ENCODE assay signal across 8 mouse cellular contexts in the genomic region with DNA sequence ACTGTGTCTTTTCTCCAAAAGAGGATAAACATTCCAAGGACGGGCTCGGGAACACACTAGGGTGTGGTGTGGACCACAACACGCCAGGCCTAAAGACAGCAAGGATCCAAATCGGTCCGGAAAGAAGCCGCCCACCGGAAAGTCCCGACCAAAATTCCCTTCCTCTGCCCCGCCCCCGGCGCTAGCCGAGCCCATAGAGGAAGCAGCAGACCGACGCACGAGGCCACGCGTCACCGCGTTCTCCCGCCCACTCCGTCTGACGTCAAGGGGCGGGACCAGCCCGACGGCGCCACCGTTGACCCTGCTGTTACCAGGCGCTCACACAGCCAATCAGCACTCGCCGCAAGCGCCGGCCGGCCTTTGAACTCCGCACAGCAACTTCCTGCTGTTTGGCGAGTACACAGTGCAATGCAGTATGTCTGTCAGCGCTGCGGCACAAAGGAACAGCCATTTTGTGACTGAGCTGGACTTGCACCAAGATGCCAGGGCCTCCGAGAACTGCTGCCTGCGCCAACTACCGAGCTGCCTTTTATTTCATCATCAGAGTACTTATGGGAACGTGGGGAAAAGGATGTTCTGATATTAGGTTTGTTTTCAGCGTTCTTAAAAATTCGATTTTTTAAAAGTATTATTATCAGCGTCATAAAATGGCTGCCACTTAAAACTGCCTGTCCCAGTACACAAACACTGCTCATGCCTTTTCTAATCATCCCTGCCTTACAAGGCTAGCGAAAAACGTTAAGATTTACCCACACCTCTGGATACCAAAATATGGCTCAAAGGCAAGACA. TPM values are rescaled to one million over a fixed set of nuclear protein-coding genes. Genes with fewer than 3 reads are reported as not detected.
A peak's percentile ranks its signal among the peaks of the same experiment; 100 is the strongest.
DNase-seq lines count a peak whose midpoint lies in the region; ATAC-seq and TF ChIP-seq lines count a peak whose summit lies in the region.

No protein-coding gene starts in this region.

- under 1% methylated on average over 46 of the region's 46 CpGs for WGBS in bone marrow, adult 2 months
- under 1% methylated on average over 46 of the region's 46 CpGs for WGBS in embryonic facial prominence, embryonic 15.5 days
- under 1% methylated on average over 46 of the region's 46 CpGs for WGBS in kidney, embryonic 14.5 days
- WGBS in limb, embryonic 15.5 days = under 1% methylated on average over 46 of the region's 46 CpGs

- DNase-seq in 416B (ENCODE audit: low read depth) = peak; percentile 99
- peak; percentile 100 for DNase-seq in heart, adult 8-10 months (ENCODE audit: low spot score)
- peak; percentile 100 for DNase-seq in monocyte, adult 2 months (ENCODE audit: low read depth in 1 of 2, low spot score in 2 of 2)
- peak; percentile 100 for DNase-seq in spleen, postnatal 36 days (ENCODE audit: low spot score in 2 of 2)

- peak overlapping the region; percentile 97 for H3K27ac ChIP-seq in bone marrow, adult 2 months (ENCODE audit: control insufficient read depth, insufficient read depth, low read depth, low read length, poor library complexity)
- H3K27ac ChIP-seq in embryonic facial prominence, embryonic 15.5 days (replicated peaks) = peak overlapping the region; percentile 95
- H3K27ac ChIP-seq in kidney, embryonic 14.5 days (ENCODE audit: low read depth, low read length) = peak overlapping the region; percentile 97
- peak overlapping the region; percentile 90 for H3K27ac ChIP-seq in limb, embryonic 15.5 days

- peak overlapping the region; percentile 56 for H3K4me2 ChIP-seq in embryonic facial prominence, embryonic 15.5 days (replicated peaks)
- peak overlapping the region; percentile 67 for H3K4me2 ChIP-seq in kidney, embryonic 14.5 days (replicated peaks; ENCODE audit: low read depth, low read length)
- peak overlapping the region; percentile 49 for H3K4me2 ChIP-seq in limb, embryonic 15.5 days

- H3K9ac ChIP-seq in embryonic facial prominence, embryonic 15.5 days = peak overlapping the region; percentile 51
- H3K9ac ChIP-seq in kidney, embryonic 14.5 days (ENCODE audit: low read depth, low read length) = peak overlapping the region; percentile 78
- peak overlapping the region; percentile 31 for H3K9ac ChIP-seq in limb, embryonic 15.5 days

- 0 out of 2 replicates have a peak, but pooled peaks cover 3% of the 10 kb centered on the region for H3K36me3 ChIP-seq in embryonic facial prominence, embryonic 15.5 days
- H3K36me3 ChIP-seq in kidney, embryonic 14.5 days (ENCODE audit: control insufficient read depth, insufficient read depth, low read length) = peaks cover 14% of the 10 kb centered on the region; the same call in 1 of the 2 replicates
- 0 out of 2 replicates have a peak, but pooled peaks cover 2% of the 10 kb centered on the region for H3K36me3 ChIP-seq in limb, embryonic 15.5 days

- peak; percentile 98 for ATAC-seq in embryonic facial prominence, embryonic 15.5 days (ENCODE audit: insufficient number of reproducible peaks, low FRiP score, low TSS enrichment, low read depth)
- peak; percentile 99 for ATAC-seq in kidney, embryonic 14.5 days (ENCODE audit: low FRiP score, low TSS enrichment)
- ATAC-seq in limb, embryonic 15.5 days (ENCODE audit: insufficient number of reproducible peaks, low FRiP score, low TSS enrichment, low read depth) = peak; percentile 97

- TF ChIP-seq CTCF in bone marrow, adult 2 months (IDR thresholded peaks at IDR 0.05; ENCODE audit: control insufficient read depth, insufficient read depth, low read length) = 0 out of 2 replicates have a peak, but pooled peaks have one; percentile 4

- H3K27me3 ChIP-seq in embryonic facial prominence, embryonic 15.5 days = no peaks in the 10 kb centered on the region
- H3K27me3 ChIP-seq in kidney, embryonic 14.5 days (ENCODE audit: control insufficient read depth, insufficient read depth, low read length) = no peaks in the 10 kb centered on the region
- no peaks in the 10 kb centered on the region for H3K27me3 ChIP-seq in limb, embryonic 15.5 days

- H3K4me3 ChIP-seq in bone marrow, adult 2 months (replicated peaks; ENCODE audit: control insufficient read depth, low read depth, low read length) = peak overlapping the region; percentile 82
- peak overlapping the region; percentile 49 for H3K4me3 ChIP-seq in embryonic facial prominence, embryonic 15.5 days (replicated peaks)
- peak overlapping the region; percentile 45 for H3K4me3 ChIP-seq in kidney, embryonic 14.5 days (ENCODE audit: low read length)
- H3K4me3 ChIP-seq in limb, embryonic 15.5 days = peak overlapping the region; percentile 42

- H3K4me1 ChIP-seq in bone marrow, adult 2 months (ENCODE audit: control insufficient read depth, insufficient read depth, low read length) = peaks cover under 1% of the 10 kb centered on the region; the same call in 1 of the 2 replicates
- H3K4me1 ChIP-seq in embryonic facial prominence, embryonic 15.5 days = peaks cover 38% of the 10 kb centered on the region
- H3K4me1 ChIP-seq in kidney, embryonic 14.5 days (ENCODE audit: control insufficient read depth, insufficient read depth, low read length) = peaks cover 27% of the 10 kb centered on the region
- peaks cover 34% of the 10 kb centered on the region for H3K4me1 ChIP-seq in limb, embryonic 15.5 days

- TF ChIP-seq POLR2A in bone marrow, adult 2 months (IDR thresholded peaks at IDR 0.05; ENCODE audit: borderline replicate concordance, control insufficient read depth, low read depth, low read length) = peak; percentile 93

- H3K9me3 ChIP-seq in embryonic facial prominence, embryonic 15.5 days (replicated peaks) = no peaks in the 10 kb centered on the region
- H3K9me3 ChIP-seq in kidney, embryonic 14.5 days (ENCODE audit: control insufficient read depth, low read length) = no peaks in the 10 kb centered on the region
- H3K9me3 ChIP-seq in limb, embryonic 15.5 days = no peaks in the 10 kb centered on the region

RNA-seq across cellular contexts. Expression of gene Chd2, which starts 3.8 kb away (rescaled TPM):
- polyA plus RNA-seq in bone marrow, adult 2 months (2011; ENCODE audit: insufficient read depth, insufficient read length, low replicate concordance, missing spikeins) = 60.1 and 96.4 TPM in 2 replicates
- polyA plus RNA-seq in embryonic facial prominence, embryonic 15.5 days (2015; fragmentation: Nextera tagmentation; extraction: Ambion mirVana) = 46.7 and 53.0 TPM in 2 replicates
- total RNA-seq in heart, adult 8-10 months (2022) = 10 to 100 TPM; 37.2 to 45.8 (median 39.8) TPM
- polyA plus RNA-seq in kidney, embryonic 14.5 days (2014; fragmentation: Nextera tagmentation; extraction: Ambion mirVana) = 43.7 and 70.9 TPM in 2 replicates
- polyA plus RNA-seq in limb, embryonic 15.5 days (2015; fragmentation: Nextera tagmentation; extraction: Ambion mirVana) = 48.6 and 51.7 TPM in 2 replicates

Comparison
In these comparisons a context has a peak if more than half of its experiments do, and no peak if none do; other contexts are left out.
1. Peak in every context shown above with its lines: DNase-seq, ATAC-seq, H3K4me3 ChIP-seq and H3K27ac ChIP-seq.